Mouse (Mus musculus) right cerebral cortex, adult 2 months (tissue): ENCODE measurements around the gene Polrmt.
A peak's percentile ranks its signal among the peaks of the same experiment; 100 is the strongest.
"Not testable (repeated sequence)": the region's sequence is repeated elsewhere in the genome, so short reads cannot be mapped to it uniquely, and the experiment has no call there.

Experiments used
- DNase-seq, 2 experiments: peaks; one replicate each; pipeline ENCODE4 v3.0.0; 2021 to 2022; ENCODE audit warnings: low spot score in 2 of 2

Gene Polrmt

DNA sequence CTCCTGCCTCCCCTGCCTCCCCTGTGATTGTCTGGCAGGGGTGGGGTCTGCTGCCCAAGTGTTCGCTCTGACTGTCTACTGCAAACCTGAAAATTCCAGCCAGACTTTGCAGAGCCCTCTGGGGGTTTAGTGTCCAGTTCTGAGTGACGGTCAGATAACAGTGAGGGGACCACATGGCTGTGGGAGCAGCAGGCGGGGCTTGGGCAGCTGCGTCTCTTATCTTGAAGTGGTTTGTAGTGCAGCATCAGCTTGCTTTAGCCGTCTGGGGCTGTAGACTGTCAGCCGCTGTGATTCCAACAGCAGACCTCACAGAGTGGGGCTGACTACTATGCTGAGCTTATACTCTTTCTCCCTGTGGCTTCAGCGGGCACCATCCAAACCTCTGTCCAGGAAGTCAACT, 37.1 kb downstream of the Polrmt start:
- DNase-seq = no peak

DNA sequence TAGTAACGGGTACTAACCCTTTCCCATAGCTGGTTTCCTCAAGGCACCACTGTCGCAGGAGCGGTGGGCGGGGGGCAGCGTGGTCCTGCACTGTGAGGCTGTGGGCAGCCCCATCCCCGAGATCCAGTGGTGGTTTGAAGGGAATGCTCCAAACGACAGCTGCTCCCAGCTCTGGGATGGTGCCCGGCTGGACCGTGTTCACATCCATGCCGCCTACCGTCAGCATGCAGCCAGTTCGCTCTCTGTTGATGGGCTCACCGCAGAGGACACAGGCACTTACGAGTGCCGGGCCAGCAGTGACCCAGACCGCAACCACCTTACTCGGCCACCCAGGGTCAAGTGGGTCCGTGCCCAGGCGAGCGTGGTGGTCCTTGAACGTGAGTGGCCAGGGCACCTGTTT, 37.7 kb downstream of the Polrmt start:
- DNase-seq = no peak

DNA sequence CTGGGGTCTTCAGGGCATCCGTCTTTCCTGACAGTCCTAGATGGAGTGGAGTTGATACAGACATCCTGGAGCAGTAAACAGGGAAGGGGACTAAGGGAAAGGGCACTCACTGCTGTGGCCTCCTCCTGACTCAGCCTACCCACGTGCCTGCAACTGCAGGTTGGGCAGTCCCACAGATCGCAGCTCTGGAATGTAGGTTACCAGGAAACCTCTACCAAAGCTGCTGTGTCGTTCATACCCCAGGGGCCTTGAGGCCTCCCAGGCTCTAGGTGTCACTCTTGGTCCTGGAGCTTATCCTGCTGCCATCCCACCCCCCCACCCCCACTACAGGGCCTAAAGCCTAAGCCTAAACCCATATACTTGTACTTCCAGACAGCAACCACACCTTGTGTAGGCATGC, 38.6 kb downstream of the Polrmt start:
- DNase-seq = no peak

DNA sequence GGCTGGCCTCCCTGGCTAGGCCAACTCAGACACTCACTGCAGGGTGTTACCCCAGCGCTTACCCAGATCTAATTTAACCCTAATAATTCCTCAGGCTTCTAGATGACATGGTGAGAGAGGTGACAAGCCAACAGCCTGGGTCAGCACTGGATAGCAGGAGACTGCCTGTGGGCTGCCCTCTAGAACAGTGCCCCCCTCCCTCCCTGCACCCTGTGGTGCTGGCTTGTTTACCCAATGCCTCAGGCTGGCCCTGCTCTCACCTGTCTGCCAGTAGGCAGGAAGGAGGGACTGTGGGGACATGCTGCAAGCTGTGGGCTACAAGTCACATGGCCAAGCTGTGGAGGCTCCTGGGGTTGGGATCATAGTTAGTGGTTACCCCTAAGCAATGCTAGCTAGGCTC, 39.2 kb downstream of the Polrmt start:
- DNase-seq = no peak

DNA sequence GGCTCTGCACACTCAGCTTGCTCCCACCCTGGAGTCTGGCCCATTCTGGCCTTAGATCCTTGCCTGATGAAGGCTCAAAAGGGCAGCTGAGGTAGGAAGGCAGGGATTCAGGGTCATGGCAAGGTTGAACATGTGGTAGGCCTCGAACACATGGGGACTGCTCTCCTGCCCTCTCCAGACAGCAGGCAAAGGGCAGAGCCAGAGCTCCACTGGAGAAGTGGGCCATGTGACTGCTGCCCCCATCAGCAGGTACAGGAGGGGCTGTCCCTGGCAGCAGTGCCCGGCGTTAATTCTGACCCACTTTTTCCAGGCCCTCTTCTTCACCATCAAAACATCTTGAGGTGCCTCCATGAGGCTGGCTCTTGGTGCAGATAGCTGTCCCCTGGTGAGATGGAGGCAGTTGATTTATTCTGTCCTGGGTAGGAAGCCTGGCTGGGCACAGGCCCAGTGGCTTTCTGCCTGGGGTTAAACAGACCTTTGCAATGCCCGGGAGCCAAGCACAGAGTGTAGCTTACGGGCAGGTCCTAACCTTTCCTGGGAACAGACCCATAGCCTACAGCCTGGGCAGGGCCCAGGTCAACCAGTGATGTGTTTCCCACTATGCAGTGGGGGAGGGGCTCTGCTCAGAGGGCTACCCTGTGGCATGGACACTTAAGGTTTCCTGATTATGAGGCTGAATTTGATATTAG, 39.8 kb downstream of the Polrmt start:
- DNase-seq = no peak

DNA sequence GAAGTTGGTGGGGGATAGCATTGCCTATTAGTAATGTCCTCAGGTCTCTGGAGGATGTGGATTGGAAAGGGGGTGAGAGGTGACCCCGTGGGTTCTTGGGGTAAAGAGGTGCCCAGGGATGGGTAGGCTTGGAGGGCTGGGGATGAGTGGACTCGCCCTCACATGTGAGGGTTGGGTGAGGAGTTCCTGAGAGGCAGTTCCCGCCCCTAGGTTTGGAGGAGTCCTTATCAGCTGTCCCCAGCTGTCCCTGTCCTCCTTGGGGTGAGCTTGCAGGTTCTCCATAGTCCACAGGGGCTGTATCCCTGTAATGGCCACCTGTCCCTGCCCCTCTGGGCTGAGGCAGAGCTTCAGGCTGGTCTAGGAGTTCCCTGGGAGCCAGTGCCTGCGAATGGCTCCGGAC, 40.4 kb downstream of the Polrmt start:
- DNase-seq = no peak

DNA sequence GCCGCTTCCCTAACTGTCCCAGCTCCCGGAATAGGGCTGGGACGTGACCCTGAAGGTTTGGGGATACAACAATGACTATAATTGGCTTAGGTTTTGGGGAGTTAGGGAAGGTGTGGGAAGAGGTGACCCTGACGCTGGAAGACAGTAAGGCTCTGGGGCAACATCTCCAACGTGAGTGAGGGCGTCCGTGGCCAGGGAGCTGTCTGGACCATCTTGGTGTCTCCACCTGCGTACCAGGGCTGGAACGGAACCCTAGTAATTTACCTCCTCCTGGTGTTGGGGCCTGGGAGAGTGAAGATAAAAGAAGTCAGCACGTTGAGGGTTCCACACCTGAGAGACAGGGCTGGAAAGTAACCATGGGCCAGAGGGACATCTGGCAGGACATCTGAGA, 41.4 kb downstream of the Polrmt start:
- no peak for DNase-seq

DNA sequence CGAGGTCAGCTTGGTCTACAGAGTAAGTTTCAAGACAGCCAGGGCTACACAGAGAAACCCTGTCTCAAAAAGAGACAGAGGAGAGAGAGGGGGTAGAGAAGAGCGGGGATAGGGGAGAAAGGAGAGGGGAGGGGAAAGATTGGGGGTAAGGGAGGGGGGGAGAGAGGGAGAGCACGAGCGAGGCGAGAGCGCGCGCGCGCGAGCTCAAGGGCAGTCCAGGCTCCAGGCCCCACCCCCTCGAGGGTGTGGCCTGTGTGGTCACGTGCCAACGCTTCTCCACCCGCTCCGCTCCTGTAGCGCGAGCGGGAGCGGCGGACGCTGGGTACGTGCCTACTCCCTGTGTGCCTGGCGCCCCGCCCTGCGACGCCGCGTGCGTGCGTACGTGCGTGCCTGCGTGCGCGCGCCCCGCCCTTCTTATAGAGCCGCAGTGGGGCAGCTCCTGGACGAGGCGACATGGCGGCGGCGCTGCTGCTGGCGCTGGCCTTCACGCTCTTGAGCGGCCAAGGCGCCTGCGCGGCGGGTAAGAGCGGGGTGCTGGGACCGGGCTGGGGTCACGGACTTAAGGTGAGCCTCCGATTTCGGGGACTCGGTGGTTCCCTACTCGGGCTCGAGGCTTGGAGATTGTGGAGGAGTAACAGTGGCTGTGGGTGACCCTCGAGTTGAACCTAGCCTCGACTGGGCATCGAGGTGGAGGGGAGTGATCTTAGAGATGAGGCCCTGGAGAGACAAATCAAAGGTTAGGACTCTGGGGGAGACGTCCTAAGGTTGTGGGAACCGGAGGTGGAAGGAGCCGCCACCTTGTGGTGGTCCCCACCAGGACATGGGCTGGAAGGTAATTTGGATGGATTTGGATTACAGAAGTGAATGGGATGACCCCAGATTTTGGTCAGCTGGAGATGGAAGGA, 42.1 kb downstream of the Polrmt start, which contains the start of gene Bsg:
TSS of gene Bsg (plus strand) at position 427 of the 905 bp plus-strand sequence.
- DNase-seq = peak; percentile 98 to 99

DNA sequence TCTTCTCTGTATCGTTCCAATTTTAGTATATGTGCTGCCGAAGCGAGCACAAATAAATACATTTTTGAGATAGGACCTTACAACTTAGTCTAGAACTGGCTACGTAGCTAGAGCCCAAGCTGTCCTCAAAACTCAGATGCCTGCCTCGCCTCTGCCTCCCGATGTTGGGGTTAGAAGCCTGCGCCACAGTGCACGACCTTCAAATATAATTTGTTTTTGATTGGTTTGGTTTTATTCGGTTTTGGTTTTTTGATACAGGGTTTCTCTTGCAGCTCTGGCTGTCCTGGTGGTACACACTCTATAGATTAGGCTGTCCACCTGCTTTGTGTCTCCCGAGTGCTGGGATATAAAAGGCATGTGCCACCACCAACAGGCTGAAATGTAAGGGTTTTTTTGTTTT, 42.8 kb downstream of the Polrmt start:
- no peak for DNase-seq

DNA sequence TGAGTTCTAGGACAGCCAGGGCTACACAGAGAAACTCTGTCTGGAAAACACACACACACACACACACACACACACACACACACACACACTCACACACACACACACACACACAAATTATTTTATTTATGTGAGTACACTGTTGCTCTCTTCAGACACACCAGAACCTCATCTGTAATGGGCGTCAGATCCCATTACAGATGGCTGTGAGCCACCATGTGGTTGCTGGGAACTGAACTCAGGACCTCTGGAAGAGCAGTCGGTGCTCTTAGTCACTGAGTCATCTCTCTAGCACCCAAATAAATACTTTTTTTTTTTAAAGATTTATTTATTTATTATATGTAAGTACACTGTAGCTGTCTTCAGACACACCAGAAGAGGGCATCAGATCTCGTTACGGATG, 43.4 kb downstream of the Polrmt start:
- DNase-seq = not testable (repeated sequence)

DNA sequence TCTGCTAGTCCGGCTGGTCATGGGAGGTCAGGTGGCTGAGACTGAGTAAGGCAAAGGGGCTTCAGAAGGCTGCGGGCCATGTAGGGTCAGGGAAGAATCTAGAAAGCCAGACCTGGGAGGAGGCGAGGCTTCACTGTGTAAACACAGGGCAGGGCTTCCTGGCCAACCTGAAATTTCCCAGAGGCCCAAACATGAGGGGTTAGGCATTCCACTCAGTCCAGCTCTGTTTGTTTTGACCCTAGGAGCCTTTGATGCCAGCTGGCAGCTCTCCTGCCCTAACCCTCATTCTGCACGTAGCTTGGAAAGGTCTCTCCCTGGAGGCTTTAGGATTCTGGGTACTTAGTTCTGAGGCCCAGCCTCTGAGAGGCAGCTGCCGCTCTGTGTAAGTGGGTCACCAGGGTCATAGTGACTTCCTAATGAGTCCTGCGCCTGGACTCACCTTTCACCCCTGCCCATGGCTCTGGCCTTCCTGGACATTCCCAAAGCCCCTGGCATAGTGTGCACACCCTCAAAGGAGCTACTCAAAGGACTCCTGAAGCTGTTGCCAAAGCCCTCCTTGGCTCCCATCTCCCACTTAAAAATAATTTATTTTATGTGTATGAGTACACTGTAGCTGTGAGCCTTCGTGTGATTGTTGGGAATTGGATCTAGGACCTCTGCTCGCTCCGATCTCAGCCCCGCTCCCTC, 44.8 kb downstream of the Polrmt start:
- no peak for DNase-seq

DNA sequence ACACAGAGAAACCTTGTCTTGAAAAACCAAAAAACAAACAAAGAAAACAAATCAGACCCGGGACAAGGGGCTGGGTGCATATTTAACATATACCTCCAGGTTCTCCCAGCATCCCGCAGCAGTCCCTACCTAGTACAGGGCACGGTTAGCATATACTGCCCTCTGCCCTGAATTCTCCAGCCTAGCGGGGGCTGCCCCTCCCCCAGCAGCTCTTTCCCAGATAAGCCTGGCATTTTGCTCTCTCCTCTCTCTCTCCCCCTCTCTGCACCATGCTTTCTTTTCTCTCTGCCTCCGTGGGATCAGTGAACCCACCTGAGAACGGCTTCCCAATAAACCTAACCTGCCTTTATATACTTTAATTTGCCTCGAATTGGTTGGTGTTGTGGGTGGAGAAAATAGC, 45.7 kb downstream of the Polrmt start:
- DNase-seq = no peak

DNA sequence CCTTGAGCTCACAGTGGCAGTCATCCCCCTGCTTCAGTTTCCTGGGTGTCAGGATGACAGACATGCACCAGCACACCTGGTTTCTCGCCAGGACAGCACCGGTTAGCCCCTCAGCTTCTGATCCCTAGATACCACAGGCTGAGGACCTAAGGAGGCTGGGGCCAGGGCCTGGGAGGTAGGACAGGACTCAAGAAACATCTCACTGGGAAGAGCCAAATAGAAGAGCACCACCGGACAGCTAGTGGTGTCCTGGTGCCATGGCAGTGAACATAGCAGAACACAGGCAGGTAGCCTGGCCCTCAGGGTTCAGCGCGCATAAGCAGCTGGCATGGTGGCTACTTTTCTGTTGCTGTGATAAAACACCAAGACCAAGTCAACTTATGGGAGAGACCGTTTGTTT, 47.9 kb downstream of the Polrmt start:
- DNase-seq = no peak

DNA sequence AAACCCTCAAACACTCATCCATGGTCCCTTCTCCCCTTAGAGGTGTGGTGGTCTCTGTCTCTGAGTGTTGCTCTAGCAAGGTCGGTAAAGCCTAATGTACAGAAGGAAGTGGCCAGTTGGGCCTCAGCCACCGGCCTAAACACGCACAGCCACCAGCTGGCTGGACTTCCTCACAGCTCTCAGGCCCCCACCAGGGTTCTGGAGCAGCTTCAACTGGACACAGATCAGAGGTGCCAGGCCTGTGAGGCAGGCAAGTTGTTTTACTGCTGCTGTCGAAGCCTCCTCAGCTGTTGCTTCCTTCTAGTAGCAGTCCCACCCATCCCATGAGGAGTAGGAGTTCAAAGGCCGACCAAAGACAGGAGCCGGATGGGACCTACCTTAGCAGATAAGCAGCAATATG, 48.5 kb downstream of the Polrmt start:
- DNase-seq = no peak

DNA sequence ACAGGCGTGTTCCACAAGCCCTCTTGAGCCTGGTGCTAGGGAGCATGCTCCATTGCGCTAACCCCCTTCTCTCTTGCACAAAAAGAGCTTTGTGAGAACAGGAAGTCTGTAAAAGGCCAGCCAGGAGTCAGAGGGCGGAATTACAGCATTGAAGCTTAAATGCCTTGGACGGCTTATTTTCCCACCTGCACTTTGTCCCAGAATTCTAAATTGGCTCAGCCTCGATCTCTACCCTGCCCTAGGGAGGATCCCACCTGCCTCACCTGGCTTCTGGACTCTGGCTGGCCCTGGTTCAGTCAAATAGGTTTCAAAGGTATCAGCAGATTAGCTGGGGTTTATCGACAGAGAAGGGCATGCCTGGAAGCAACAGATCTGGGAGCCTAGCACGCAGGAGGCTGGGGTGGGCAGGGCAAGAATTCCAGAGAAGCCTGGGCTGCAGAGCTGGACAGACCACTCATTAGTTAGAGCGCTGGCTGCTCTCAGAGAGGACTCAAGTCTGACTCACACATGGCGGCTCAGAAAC, 50.2 kb downstream of the Polrmt start:
- no peak for DNase-seq

DNA sequence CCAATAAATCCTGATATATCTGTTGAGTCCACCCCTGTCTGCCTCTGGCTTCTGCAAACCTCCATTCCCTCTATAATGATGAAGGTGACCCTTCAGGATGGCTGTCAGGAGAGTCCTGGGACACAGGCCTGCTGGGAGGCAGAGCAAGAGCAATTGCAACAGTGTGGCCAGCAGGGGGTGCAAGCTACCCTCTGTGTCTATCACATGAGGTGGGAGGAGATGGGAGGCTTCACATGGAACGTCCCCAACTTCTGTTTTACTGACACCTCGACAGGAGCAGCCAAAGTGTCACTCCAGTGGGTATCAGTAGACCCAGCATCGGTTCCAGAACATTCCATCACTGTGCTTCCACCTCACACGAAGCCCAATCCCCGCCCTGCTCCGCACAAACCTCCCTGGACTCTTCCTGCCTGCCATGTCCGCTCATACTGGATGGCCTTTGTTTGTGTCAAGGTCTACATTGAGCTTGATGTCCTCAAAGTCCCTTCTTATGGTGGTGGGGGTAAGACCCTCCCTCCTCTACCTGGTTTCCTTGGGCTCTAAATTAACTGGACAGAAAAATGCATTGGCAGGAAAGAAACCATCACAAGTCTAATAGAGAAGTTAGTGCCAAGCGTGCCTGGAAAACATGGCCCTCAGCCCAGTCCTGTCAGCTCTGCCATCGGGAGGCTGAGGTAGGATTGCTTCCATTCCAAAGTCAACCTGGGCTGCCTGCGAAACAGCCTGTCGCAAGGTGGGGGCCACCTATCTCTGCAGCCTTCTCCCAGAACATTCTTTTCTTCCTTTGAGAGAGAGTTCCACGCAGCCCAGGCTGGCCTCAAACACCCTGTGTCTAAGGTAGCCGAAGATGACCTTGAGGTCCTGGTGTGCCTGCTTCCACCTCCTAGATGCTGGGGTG, 50.9 kb downstream of the Polrmt start:
- peak; percentile 57 to 74 for DNase-seq

DNA sequence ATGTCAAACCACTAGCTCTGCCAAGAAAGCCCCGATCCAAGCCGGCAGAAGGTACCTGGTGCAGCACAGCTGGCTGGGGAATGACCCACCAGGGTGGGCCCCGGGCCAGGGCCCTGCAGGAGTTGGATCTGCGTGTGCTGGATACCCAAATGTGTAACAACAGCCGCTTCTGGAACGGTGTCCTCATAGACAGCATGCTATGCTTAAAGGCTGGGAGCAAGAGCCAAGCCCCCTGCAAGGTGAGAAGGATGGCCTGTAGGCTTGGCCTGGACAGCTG, 52.1 kb downstream of the Polrmt start:
- DNase-seq = no peak

DNA sequence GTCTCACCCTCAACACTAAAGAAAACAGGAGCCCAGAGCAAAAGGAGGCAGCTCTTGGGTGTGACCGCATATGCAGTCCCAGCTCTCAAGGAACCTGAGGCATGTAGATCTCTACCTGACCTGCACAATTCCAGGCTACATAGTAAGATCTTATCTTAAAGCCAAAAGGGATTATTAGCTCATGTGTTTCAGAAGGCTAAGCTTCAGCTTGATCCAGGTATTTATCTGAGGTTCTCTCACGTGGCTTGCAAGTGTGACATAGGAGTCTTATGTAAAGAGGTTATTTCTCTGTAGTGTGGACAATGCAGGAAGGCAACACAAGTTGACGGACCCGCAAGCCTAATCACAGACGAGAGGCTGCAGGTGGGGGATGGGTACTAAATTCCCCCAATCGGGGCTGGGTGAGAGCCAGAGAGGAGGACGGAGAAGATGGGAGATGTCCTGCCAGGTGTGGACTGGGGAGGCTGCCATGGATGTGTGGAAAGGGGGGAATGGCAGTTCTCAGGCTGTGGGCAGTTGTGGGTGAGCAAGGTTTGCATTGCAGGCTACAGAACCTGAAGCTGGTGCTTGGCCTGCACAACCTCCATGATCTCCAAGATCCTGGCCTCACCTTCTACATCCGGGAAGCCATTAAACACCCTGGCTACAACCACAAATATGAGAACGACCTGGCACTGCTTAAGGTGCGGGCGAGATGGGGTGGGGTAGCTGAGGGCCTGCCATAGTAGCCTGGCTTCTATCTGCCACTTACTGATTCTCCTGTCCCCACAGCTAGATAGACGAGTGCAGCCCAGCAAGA, 52.6 kb downstream of the Polrmt start:
- DNase-seq = no peak

DNA sequence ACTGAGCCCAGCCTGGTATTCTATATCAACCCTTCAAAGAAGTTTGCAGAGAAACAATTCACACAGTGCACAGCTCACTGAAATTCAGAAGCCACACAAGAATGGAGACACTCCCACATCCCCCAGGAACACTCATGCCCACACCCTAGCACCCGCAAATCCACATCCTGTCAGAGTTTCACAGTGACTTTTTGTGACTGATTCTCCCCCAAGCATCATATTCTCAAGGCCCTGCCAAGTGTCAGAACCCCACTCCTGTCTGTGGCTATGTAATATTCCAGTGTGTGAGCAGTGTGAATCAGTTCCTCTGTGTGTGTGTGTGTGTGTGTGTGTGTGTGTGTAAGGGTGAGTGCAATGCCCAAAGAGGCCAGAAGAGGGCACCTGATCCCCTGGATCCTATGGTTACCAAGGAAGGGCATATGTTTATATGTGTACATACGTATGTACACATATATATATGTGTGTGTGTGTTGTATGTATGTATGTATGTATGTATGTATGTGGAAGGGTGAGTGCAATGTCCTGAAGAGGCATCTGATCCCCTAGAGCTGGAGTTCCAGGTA, 54.3 kb downstream of the Polrmt start:
- DNase-seq = no peak

DNA sequence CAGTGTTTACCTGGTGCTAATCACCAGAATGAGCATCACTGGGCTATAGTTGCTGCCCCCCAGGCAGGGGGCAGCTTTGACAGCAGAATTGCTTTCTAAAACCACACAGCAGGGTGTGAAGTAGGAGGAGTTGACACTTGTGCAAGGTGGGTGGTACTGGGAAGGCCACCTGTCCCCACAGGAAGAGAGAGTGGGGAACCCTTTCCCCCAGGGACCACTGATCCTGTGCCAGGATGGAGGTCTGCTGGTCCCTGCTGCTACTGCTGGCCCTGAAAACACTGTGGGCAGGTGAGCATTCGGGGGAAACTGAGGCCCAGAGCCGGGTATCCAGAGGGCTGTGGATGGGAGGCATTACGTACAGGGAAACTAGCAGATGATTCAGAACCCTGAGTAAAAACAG, 57.2 kb downstream of the Polrmt start:
- no peak for DNase-seq
